Mouse (Mus musculus): ENCODE data around the gene 1700003H04Rik. TPM values are rescaled to one million over a fixed set of nuclear protein-coding genes. Genes with fewer than 3 reads are reported as not detected.

1700003H04Rik gene
- not detected in 2 replicates for polyA plus RNA-seq (2015; fragmentation: Nextera tagmentation; extraction: Ambion mirVana)

GRCm38 (mm10) chr3:124581001-124581400 is at the start of gene 1700003H04Rik:
Gene 1700003H04Rik, minus strand, starts transcription at chr3:124581101.
- ATAC-seq, result no peak
- no peaks in the 10 kb centered on the region for H3K4me1 ChIP-seq (ENCODE audit: control insufficient read depth, insufficient read depth, low read length)
- no peak within 1 kb of the TSS for H3K9ac ChIP-seq (ENCODE audit: low read depth, low read length)
- H3K4me2 ChIP-seq (ENCODE audit: low read depth, low read length), result no peak within 1 kb of the TSS
- no peak within 1 kb of the TSS for H3K27ac ChIP-seq (ENCODE audit: low read length)
- H3K27me3 ChIP-seq (replicated peaks; ENCODE audit: control insufficient read depth, insufficient read depth, low read length), result no peaks in the 10 kb centered on the region
- H3K4me3 ChIP-seq (ENCODE audit: low read length), result no peak within 1 kb of the TSS
- no peaks in the 10 kb centered on the region for H3K9me3 ChIP-seq (ENCODE audit: control insufficient read depth, low read length)
- H3K36me3 ChIP-seq (ENCODE audit: control insufficient read depth, insufficient read depth, low read length), result no peaks in the 10 kb centered on the region

- H3K4me1 ChIP-seq (ENCODE audit: control insufficient read depth, insufficient read depth, low read length), result no peaks in the 10 kb centered on the region
- 67% methylated on average over 3 of the region's 3 CpGs for WGBS
- no peak for ATAC-seq
- H3K9me3 ChIP-seq (ENCODE audit: control insufficient read depth, low read length), result no peaks in the 10 kb centered on the region
- no peak overlapping the region for H3K9ac ChIP-seq (ENCODE audit: low read depth, low read length)
- H3K27ac ChIP-seq (ENCODE audit: low read length), result no peak overlapping the region
- no peaks in the 10 kb centered on the region for H3K27me3 ChIP-seq (replicated peaks; ENCODE audit: control insufficient read depth, insufficient read depth, low read length)
- no peak overlapping the region for H3K4me2 ChIP-seq (ENCODE audit: low read depth, low read length)
- no peak overlapping the region for H3K4me3 ChIP-seq (ENCODE audit: low read length)
- no peaks in the 10 kb centered on the region for H3K36me3 ChIP-seq (ENCODE audit: control insufficient read depth, insufficient read depth, low read length)
Observed at GRCm38 (mm10) chr3:124623031-124623430, 42.1 kb upstream of the 1700003H04Rik start.

GRCm38 (mm10) chr3:124613287-124613686 is 32.4 kb upstream of the 1700003H04Rik start:
- Histone ChIP-seq H3K4me1 (ENCODE audit: control insufficient read depth, insufficient read depth, low read length) (no peaks in the 10 kb centered on the region), H3K27ac (ENCODE audit: low read length) (no peak overlapping the region), H3K36me3 (ENCODE audit: control insufficient read depth, insufficient read depth, low read length) (no peaks in the 10 kb centered on the region), H3K9me3 (ENCODE audit: control insufficient read depth, low read length) (no peaks in the 10 kb centered on the region), H3K27me3 (replicated peaks; ENCODE audit: control insufficient read depth, insufficient read depth, low read length) (no peaks in the 10 kb centered on the region), H3K4me2 (ENCODE audit: low read depth, low read length) (no peak overlapping the region), H3K9ac (ENCODE audit: low read depth, low read length) (no peak overlapping the region), H3K4me3 (ENCODE audit: low read length) (no peak overlapping the region)
- no peak for ATAC-seq
- 76% methylated on average over 1 of the region's 1 CpGs for WGBS

GRCm38 (mm10) chr3:124609956-124610355 is 29.1 kb upstream of the 1700003H04Rik start:
- H3K4me2 ChIP-seq (ENCODE audit: low read depth, low read length), result no peak overlapping the region
- no peaks in the 10 kb centered on the region for H3K36me3 ChIP-seq (ENCODE audit: control insufficient read depth, insufficient read depth, low read length)
- no peak overlapping the region for H3K4me3 ChIP-seq (ENCODE audit: low read length)
- H3K9ac ChIP-seq (ENCODE audit: low read depth, low read length), result no peak overlapping the region
- H3K4me1 ChIP-seq (ENCODE audit: control insufficient read depth, insufficient read depth, low read length), result no peaks in the 10 kb centered on the region
- no peaks in the 10 kb centered on the region for H3K9me3 ChIP-seq (ENCODE audit: control insufficient read depth, low read length)
- no peak overlapping the region for H3K27ac ChIP-seq (ENCODE audit: low read length)
- no peaks in the 10 kb centered on the region for H3K27me3 ChIP-seq (replicated peaks; ENCODE audit: control insufficient read depth, insufficient read depth, low read length)
- ATAC-seq, result no peak

- ATAC-seq, result no peak
Observed at GRCm38 (mm10) chr3:124606021-124606517, 25.2 kb upstream of the 1700003H04Rik start.

GRCm38 (mm10) chr3:124605518-124605917 is 24.6 kb upstream of the 1700003H04Rik start:
- Histone ChIP-seq H3K9ac (ENCODE audit: low read depth, low read length) (no peak overlapping the region), H3K9me3 (ENCODE audit: control insufficient read depth, low read length) (no peaks in the 10 kb centered on the region), H3K4me3 (ENCODE audit: low read length) (no peak overlapping the region), H3K27ac (ENCODE audit: low read length) (no peak overlapping the region), H3K27me3 (replicated peaks; ENCODE audit: control insufficient read depth, insufficient read depth, low read length) (no peaks in the 10 kb centered on the region), H3K4me2 (ENCODE audit: low read depth, low read length) (no peak overlapping the region), H3K36me3 (ENCODE audit: control insufficient read depth, insufficient read depth, low read length) (no peaks in the 10 kb centered on the region), H3K4me1 (ENCODE audit: control insufficient read depth, insufficient read depth, low read length) (no peaks in the 10 kb centered on the region)
- WGBS, result 87% methylated on average over 1 of the region's 1 CpGs
- no peak for ATAC-seq

More at GRCm38 (mm10) chr3:124606021-124606517, 25.2 kb upstream of the 1700003H04Rik start:
- Histone ChIP-seq H3K27ac (ENCODE audit: low read length) (no peak overlapping the region), H3K9me3 (ENCODE audit: control insufficient read depth, low read length) (no peaks in the 10 kb centered on the region), H3K27me3 (replicated peaks; ENCODE audit: control insufficient read depth, insufficient read depth, low read length) (no peaks in the 10 kb centered on the region), H3K4me1 (ENCODE audit: control insufficient read depth, insufficient read depth, low read length) (no peaks in the 10 kb centered on the region), H3K36me3 (ENCODE audit: control insufficient read depth, insufficient read depth, low read length) (no peaks in the 10 kb centered on the region), H3K4me3 (ENCODE audit: low read length) (no peak overlapping the region), H3K4me2 (ENCODE audit: low read depth, low read length) (no peak overlapping the region), H3K9ac (ENCODE audit: low read depth, low read length) (no peak overlapping the region)

- H3K36me3 ChIP-seq (ENCODE audit: control insufficient read depth, insufficient read depth, low read length), result no peaks in the 10 kb centered on the region
- no peak overlapping the region for H3K27ac ChIP-seq (ENCODE audit: low read length)
- H3K27me3 ChIP-seq (replicated peaks; ENCODE audit: control insufficient read depth, insufficient read depth, low read length), result no peaks in the 10 kb centered on the region
- no peak overlapping the region for H3K4me2 ChIP-seq (ENCODE audit: low read depth, low read length)
- H3K4me1 ChIP-seq (ENCODE audit: control insufficient read depth, insufficient read depth, low read length), result no peaks in the 10 kb centered on the region
- no peak overlapping the region for H3K9ac ChIP-seq (ENCODE audit: low read depth, low read length)
- no peak for ATAC-seq
- no peak overlapping the region for H3K4me3 ChIP-seq (ENCODE audit: low read length)
- no peaks in the 10 kb centered on the region for H3K9me3 ChIP-seq (ENCODE audit: control insufficient read depth, low read length)
Observed at GRCm38 (mm10) chr3:124597789-124598188, 16.9 kb upstream of the 1700003H04Rik start.

- no peaks in the 10 kb centered on the region for H3K36me3 ChIP-seq (ENCODE audit: control insufficient read depth, insufficient read depth, low read length)
- H3K4me2 ChIP-seq (ENCODE audit: low read depth, low read length), result no peak overlapping the region
- H3K4me1 ChIP-seq (ENCODE audit: control insufficient read depth, insufficient read depth, low read length), result no peaks in the 10 kb centered on the region
- H3K9ac ChIP-seq (ENCODE audit: low read depth, low read length), result no peak overlapping the region
- ATAC-seq, result no peak
- 7% methylated on average over 3 of the region's 3 CpGs for WGBS
- no peaks in the 10 kb centered on the region for H3K9me3 ChIP-seq (ENCODE audit: control insufficient read depth, low read length)
- no peak overlapping the region for H3K4me3 ChIP-seq (ENCODE audit: low read length)
- H3K27me3 ChIP-seq (replicated peaks; ENCODE audit: control insufficient read depth, insufficient read depth, low read length), result no peaks in the 10 kb centered on the region
- H3K27ac ChIP-seq (ENCODE audit: low read length), result no peak overlapping the region
Observed at GRCm38 (mm10) chr3:124587534-124587933, 6.6 kb upstream of the 1700003H04Rik start.

GRCm38 (mm10) chr3:124585761-124586160 is 4.9 kb upstream of the 1700003H04Rik start:
- Histone ChIP-seq H3K9me3 (ENCODE audit: control insufficient read depth, low read length) (no peaks in the 10 kb centered on the region), H3K36me3 (ENCODE audit: control insufficient read depth, insufficient read depth, low read length) (no peaks in the 10 kb centered on the region), H3K27me3 (replicated peaks; ENCODE audit: control insufficient read depth, insufficient read depth, low read length) (no peaks in the 10 kb centered on the region), H3K9ac (ENCODE audit: low read depth, low read length) (no peak overlapping the region), H3K27ac (ENCODE audit: low read length) (no peak overlapping the region), H3K4me1 (ENCODE audit: control insufficient read depth, insufficient read depth, low read length) (no peaks in the 10 kb centered on the region), H3K4me3 (ENCODE audit: low read length) (no peak overlapping the region), H3K4me2 (ENCODE audit: low read depth, low read length) (no peak overlapping the region)
- ATAC-seq, result no peak
- 76% methylated on average over 2 of the region's 2 CpGs for WGBS

- Histone ChIP-seq H3K27me3 (replicated peaks; ENCODE audit: control insufficient read depth, insufficient read depth, low read length) (no peaks in the 10 kb centered on the region), H3K9me3 (ENCODE audit: control insufficient read depth, low read length) (no peaks in the 10 kb centered on the region), H3K9ac (ENCODE audit: low read depth, low read length) (no peak overlapping the region), H3K27ac (ENCODE audit: low read length) (no peak overlapping the region), H3K4me3 (ENCODE audit: low read length) (no peak overlapping the region), H3K4me2 (ENCODE audit: low read depth, low read length) (no peak overlapping the region), H3K36me3 (ENCODE audit: control insufficient read depth, insufficient read depth, low read length) (no peaks in the 10 kb centered on the region), H3K4me1 (ENCODE audit: control insufficient read depth, insufficient read depth, low read length) (no peaks in the 10 kb centered on the region)
- WGBS, result 98% methylated on average over 2 of the region's 2 CpGs
- ATAC-seq, result no peak
Observed at GRCm38 (mm10) chr3:124557317-124557716, 23.6 kb downstream of the 1700003H04Rik start.
